23 mouse cellular contexts compared by ENCODE assay signal in genomic region chr2:80506051-80506802, GRCm38 (mm10). TPM values are rescaled to one million over a fixed set of nuclear protein-coding genes. Genes with fewer than 3 reads are reported as not detected.
A peak's percentile ranks its signal among the peaks of the same experiment; 100 is the strongest.
DNase-seq lines count a peak whose midpoint lies in the region; ATAC-seq lines count a peak whose summit lies in the region.
"Had no signal": no experiment of that assay in that cellular context is flagged by ENCODE, and none has a peak within 500 bp of the region (broad histone marks: within the 10 kb centered on the region; RNA-seq: fewer than 3 reads in every experiment).

No protein-coding gene starts in this region.

- H3K9me3 ChIP-seq in heart, embryonic 10.5 days, result no peaks in the 10 kb centered on the region
- H3K9me3 ChIP-seq in heart, embryonic 14.5 days (ENCODE audit: control insufficient read depth, low read length), result no peaks in the 10 kb centered on the region
- no peaks in the 10 kb centered on the region for H3K9me3 ChIP-seq in midbrain, embryonic 12.5 days
- H3K9me3 ChIP-seq in midbrain, embryonic 10.5 days (replicated peaks), result no peaks in the 10 kb centered on the region
- no peaks in the 10 kb centered on the region for H3K9me3 ChIP-seq in forebrain, embryonic 16.5 days (ENCODE audit: control insufficient read depth, low read length)
- H3K9me3 ChIP-seq: embryonic facial prominence, embryonic 10.5 days; forebrain, embryonic 10.5 days; hindbrain, embryonic 13.5 days had no signal

- WGBS in heart, embryonic 10.5 days, result 57% methylated on average over 7 of the region's 7 CpGs
- WGBS in heart, embryonic 14.5 days, result 45% methylated on average over 7 of the region's 7 CpGs
- WGBS in midbrain, embryonic 12.5 days, result 74% methylated on average over 7 of the region's 7 CpGs
- 79% methylated on average over 7 of the region's 7 CpGs for WGBS in midbrain, embryonic 10.5 days
- WGBS in forebrain, embryonic 16.5 days, result 71% methylated on average over 7 of the region's 7 CpGs

- H3K36me3 ChIP-seq in heart, embryonic 10.5 days, result peaks cover 67% of the 10 kb centered on the region
- H3K36me3 ChIP-seq in heart, embryonic 14.5 days (ENCODE audit: control insufficient read depth, insufficient read depth, low read length), result peaks cover 70% of the 10 kb centered on the region
- H3K36me3 ChIP-seq in midbrain, embryonic 12.5 days, result peaks cover 69% of the 10 kb centered on the region
- peaks cover 92% of the 10 kb centered on the region for H3K36me3 ChIP-seq in midbrain, embryonic 10.5 days
- H3K36me3 ChIP-seq in forebrain, embryonic 16.5 days (ENCODE audit: control insufficient read depth, insufficient read depth), result peaks cover 16% of the 10 kb centered on the region

- ATAC-seq in heart, embryonic 14.5 days (ENCODE audit: insufficient number of reproducible peaks, insufficient read depth, low FRiP score, low read depth), result no peak
- no peak for ATAC-seq in midbrain, embryonic 12.5 days (ENCODE audit: low FRiP score, low read depth)
- ATAC-seq in forebrain, embryonic 16.5 days, result no peak
- ATAC-seq: activated CD4-positive, CD25-positive, alpha-beta regulatory T cell, adult 4 months; forebrain, embryonic 14.5 days; hindbrain, postnatal 0 days; Patski had no signal

- no peak overlapping the region for H3K4me3 ChIP-seq in heart, embryonic 10.5 days
- no peak overlapping the region for H3K4me3 ChIP-seq in heart, embryonic 14.5 days (ENCODE audit: control insufficient read depth in 1 of 2, insufficient read depth in 1 of 2, low read depth in 1 of 2, low read length in 2 of 2)
- H3K4me3 ChIP-seq in midbrain, embryonic 12.5 days, result no peak overlapping the region
- no peak overlapping the region for H3K4me3 ChIP-seq in midbrain, embryonic 10.5 days
- H3K4me3 ChIP-seq in forebrain, embryonic 16.5 days (replicated peaks; ENCODE audit: low read length), result no peak overlapping the region
- H3K4me3 ChIP-seq: embryonic facial prominence, embryonic 10.5 days; forebrain, embryonic 10.5 days; hindbrain, embryonic 13.5 days had no signal

- H3K4me1 ChIP-seq in heart, embryonic 10.5 days, result no peaks in the 10 kb centered on the region
- peaks cover 0 to 11% of the 10 kb centered on the region in 2 experiments; a peak in 3 of 4 replicates for H3K4me1 ChIP-seq in heart, embryonic 14.5 days (ENCODE audit: control insufficient read depth in 2 of 2, insufficient read depth in 2 of 2, low read length in 2 of 2)
- H3K4me1 ChIP-seq in midbrain, embryonic 12.5 days, result no peaks in the 10 kb centered on the region
- H3K4me1 ChIP-seq in midbrain, embryonic 10.5 days, result no peaks in the 10 kb centered on the region
- no peaks in the 10 kb centered on the region for H3K4me1 ChIP-seq in forebrain, embryonic 16.5 days (replicated peaks; ENCODE audit: control insufficient read depth, insufficient read depth, low read length)
- H3K4me1 ChIP-seq: embryonic facial prominence, embryonic 10.5 days; forebrain, embryonic 10.5 days; hindbrain, embryonic 13.5 days had no signal

- DNase-seq in heart, embryonic 10.5 days (ENCODE audit: low spot score), result no peak
- no peak for DNase-seq in heart, postnatal 36 days
- no peak for DNase-seq in heart, postnatal 25 days (ENCODE audit: low spot score)
- no peak for DNase-seq in midbrain, embryonic 10.5 days (ENCODE audit: low spot score)
- no peak for DNase-seq in left cerebral cortex, adult 18-20 months (ENCODE audit: low spot score in 2 of 2)
- DNase-seq: adrenal gland, postnatal 14 days; cerebellum, adult 18-20 months; cerebellum, adult 9-11 months; cerebellum, postnatal 36 days; gastrocnemius, postnatal 14 days; kidney, adult 18-20 months had no signal

- intact Hi-C loops in heart, postnatal 36 days (cut with DNase I), result no loop called here
- intact Hi-C loops in heart, postnatal 25 days (cut with DNase I), result no loop called here

- peak overlapping the region; percentile 44; the same call in 1 of the 2 replicates for H3K27ac ChIP-seq in heart, embryonic 10.5 days
- peak overlapping the region; percentile 48 to 70; a peak in 3 of 4 replicates for H3K27ac ChIP-seq in heart, embryonic 14.5 days (replicated peaks in 1 of 2; ENCODE audit: control insufficient read depth in 1 of 2, insufficient read depth in 1 of 2, low read depth in 2 of 2, low read length in 2 of 2)
- peak overlapping the region; percentile 5; the same call in 1 of the 2 replicates for H3K27ac ChIP-seq in midbrain, embryonic 12.5 days (replicated peaks)
- H3K27ac ChIP-seq in midbrain, embryonic 10.5 days (replicated peaks), result no peak overlapping the region
- H3K27ac ChIP-seq in forebrain, embryonic 16.5 days (ENCODE audit: low read length), result no peak overlapping the region
- H3K27ac ChIP-seq: embryonic facial prominence, embryonic 10.5 days; forebrain, embryonic 10.5 days; hindbrain, embryonic 13.5 days; hindbrain, postnatal 0 days had no signal

- H3K9ac ChIP-seq in heart, embryonic 14.5 days (ENCODE audit: low read length), result no peak overlapping the region
- H3K9ac ChIP-seq in midbrain, embryonic 12.5 days (replicated peaks), result no peak overlapping the region
- no peak overlapping the region for H3K9ac ChIP-seq in forebrain, embryonic 16.5 days (replicated peaks; ENCODE audit: low read depth, low read length)
- H3K9ac ChIP-seq: hindbrain, embryonic 13.5 days had no signal

- H3K4me2 ChIP-seq in heart, embryonic 14.5 days (ENCODE audit: low read length), result no peak overlapping the region
- H3K4me2 ChIP-seq in midbrain, embryonic 12.5 days (replicated peaks), result no peak overlapping the region
- no peak overlapping the region for H3K4me2 ChIP-seq in forebrain, embryonic 16.5 days (ENCODE audit: low read length)
- H3K4me2 ChIP-seq: hindbrain, embryonic 13.5 days had no signal

- H3K27me3 ChIP-seq in heart, embryonic 10.5 days (ENCODE audit: insufficient read depth, poor library complexity, severe bottlenecking), result no peaks in the 10 kb centered on the region
- no peaks in the 10 kb centered on the region for H3K27me3 ChIP-seq in heart, embryonic 14.5 days (ENCODE audit: control insufficient read depth, insufficient read depth, low read length)
- no peaks in the 10 kb centered on the region for H3K27me3 ChIP-seq in midbrain, embryonic 12.5 days
- H3K27me3 ChIP-seq in midbrain, embryonic 10.5 days (ENCODE audit: low read depth, poor library complexity, severe bottlenecking), result no peaks in the 10 kb centered on the region
- H3K27me3 ChIP-seq in forebrain, embryonic 16.5 days (replicated peaks; ENCODE audit: control insufficient read depth, insufficient read depth, low read length), result no peaks in the 10 kb centered on the region
- H3K27me3 ChIP-seq: hindbrain, embryonic 13.5 days; Patski had no signal

RNA-seq across cellular contexts. Expression of gene Frzb, which starts 58.8 kb away (rescaled TPM):
- 8.1 and 8.9 TPM in 2 replicates for polyA plus RNA-seq in heart, embryonic 10.5 days (2016; fragmentation: Nextera tagmentation; extraction: Ambion mirVana)
- total RNA-seq in heart, postnatal 36 days (2021), result 1 to 10 TPM; 5.3 to 5.9 TPM
- 6.6 and 6.8 TPM in 2 replicates for polyA plus RNA-seq in heart, embryonic 14.5 days (2014; fragmentation: Nextera tagmentation; extraction: Ambion mirVana)
- total RNA-seq in heart, postnatal 25 days (2021), result 1 to 10 TPM; 5.9 to 6.1 TPM
- 6.1 and 7.8 TPM in 2 replicates for polyA plus RNA-seq in midbrain, embryonic 12.5 days (2016; fragmentation: Nextera tagmentation; extraction: Ambion mirVana)
- polyA plus RNA-seq in midbrain, embryonic 10.5 days (2016; fragmentation: Nextera tagmentation; extraction: Ambion mirVana), result 13.3 and 21.7 TPM in 2 replicates
- polyA plus RNA-seq in forebrain, embryonic 16.5 days (2015; fragmentation: Nextera tagmentation; extraction: Ambion mirVana), result 4.2 and 5.2 TPM in 2 replicates
- total RNA-seq in left cerebral cortex, adult 18-20 months (2021), result 10 to 100 TPM; 23.4 to 25.2 TPM
- total RNA-seq: hematopoietic stem cell, adult 5-6 weeks; MEL had no signal
- polyA plus RNA-seq: activated CD4-positive, CD25-positive, alpha-beta regulatory T cell, adult 4 months had no signal

Comparison
In these comparisons a context has a peak if more than half of its experiments do, and no peak if none do; other contexts are left out.
1. H3K27ac ChIP-seq: peak in heart, embryonic 10.5 days (single experiment), heart, embryonic 14.5 days (2 of 2) and midbrain, embryonic 12.5 days (single experiment); none in midbrain, embryonic 10.5 days (single experiment) and forebrain, embryonic 16.5 days (single experiment).